Mouse (Mus musculus) embryo, embryonic 10.5 days (tissue): Measurements from ENCODE around the gene Higd1c.
"Not testable (repeated sequence)": the region's sequence is repeated elsewhere in the genome, so short reads cannot be mapped to it uniquely, and the experiment has no call there.

Experiments
- DNase-seq: peaks from one replicate; pipeline ENCODE4 v3.0.0-alpha.2; 2015; ENCODE audit warnings: low spot score

Gene Higd1c

GRCm38 (mm10) chr15:100364242-100364641 is at the start of gene Higd1c:
Higd1c (plus strand) TSS chr15:100364542.
- DNase-seq: no peak

- DNase-seq: not testable (repeated sequence)
Observed at GRCm38 (mm10) chr15:100318014-100318671, 46.2 kb upstream of the Higd1c start.

GRCm38 (mm10) chr15:100319884-100320283 is 44.5 kb upstream of the Higd1c start:
- no peak for DNase-seq

- no peak for DNase-seq
Observed at GRCm38 (mm10) chr15:100320295-100320905, 43.9 kb upstream of the Higd1c start.

GRCm38 (mm10) chr15:100321134-100321533 is 43.2 kb upstream of the Higd1c start:
- peak; percentile 32 for DNase-seq

- DNase-seq: no peak
Observed at GRCm38 (mm10) chr15:100324021-100324591, 40.2 kb upstream of the Higd1c start.

- no peak for DNase-seq
Observed at GRCm38 (mm10) chr15:100325235-100325634, 39.1 kb upstream of the Higd1c start.

GRCm38 (mm10) chr15:100328089-100328488 is 36.3 kb upstream of the Higd1c start:
- not testable (repeated sequence) for DNase-seq

GRCm38 (mm10) chr15:100329336-100329735 is 35.0 kb upstream of the Higd1c start:
- not testable (repeated sequence) for DNase-seq

GRCm38 (mm10) chr15:100330739-100331138 is 33.6 kb upstream of the Higd1c start:
- DNase-seq: no peak

GRCm38 (mm10) chr15:100332077-100332961 is 32.0 kb upstream of the Higd1c start:
- DNase-seq: not testable (repeated sequence)

- DNase-seq: no peak
Observed at GRCm38 (mm10) chr15:100334629-100335028, 29.7 kb upstream of the Higd1c start, which contains the start of gene Mettl7a3. Mettl7a3 (plus strand) TSS chr15:100334929.

- not testable (repeated sequence) for DNase-seq
Observed at GRCm38 (mm10) chr15:100337328-100337727, 27.0 kb upstream of the Higd1c start.

GRCm38 (mm10) chr15:100337847-100338246 is 26.5 kb upstream of the Higd1c start:
- peak; percentile 58 for DNase-seq

- DNase-seq: not testable (repeated sequence)
Observed at GRCm38 (mm10) chr15:100341314-100341980, 22.9 kb upstream of the Higd1c start.

- DNase-seq: no peak
Observed at GRCm38 (mm10) chr15:100345484-100345883, 18.9 kb upstream of the Higd1c start.

GRCm38 (mm10) chr15:100346761-100347160 is 17.6 kb upstream of the Higd1c start:
- DNase-seq: no peak

- DNase-seq: no peak
Observed at GRCm38 (mm10) chr15:100349496-100349895, 14.8 kb upstream of the Higd1c start.

- no peak for DNase-seq
Observed at GRCm38 (mm10) chr15:100351501-100352060, 12.8 kb upstream of the Higd1c start.

GRCm38 (mm10) chr15:100352711-100353250 is 11.6 kb upstream of the Higd1c start, which contains the start of the genes Methig1 and Mettl7a2:
Methig1 (plus strand) TSS chr15:100353149.
Mettl7a2 (plus strand) TSS chr15:100353200.
- DNase-seq: no peak

GRCm38 (mm10) chr15:100353399-100353798 is 10.9 kb upstream of the Higd1c start:
- not testable (repeated sequence) for DNase-seq
